ENCODE assay signal across 9 mouse cellular contexts in genomic region chr6:5858901-5859598, GRCm38 (mm10).
DNase-seq lines count a peak whose midpoint lies in the region; ATAC-seq lines count a peak whose summit lies in the region.
"Had no signal": no experiment of that assay in that cellular context is flagged by ENCODE, and none has a peak within 500 bp of the region (broad histone marks: within the 10 kb centered on the region; RNA-seq: fewer than 3 reads in every experiment).

No protein-coding gene starts in this region.

- ATAC-seq in forebrain, embryonic 15.5 days (replicated peaks) = peak; percentile 49; the same call in 1 of the 2 replicates
- no peak; the same call in 1 of the 2 replicates for ATAC-seq in liver, embryonic 11.5 days (replicated peaks; ENCODE audit: low FRiP score)
- no peak for ATAC-seq in stomach, embryonic 16.5 days (ENCODE audit: insufficient read depth, low FRiP score)
- ATAC-seq in frontal cortex, adult (ENCODE audit: low TSS enrichment) = no peak
- ATAC-seq: activated CD4-positive, CD25-positive, alpha-beta regulatory T cell, adult 4 months had no signal

- no peaks in the 10 kb centered on the region for H3K9me3 ChIP-seq in forebrain, embryonic 15.5 days
- no peaks in the 10 kb centered on the region for H3K9me3 ChIP-seq in liver, embryonic 11.5 days (ENCODE audit: control insufficient read depth, low read length)
- H3K9me3 ChIP-seq in stomach, embryonic 16.5 days (replicated peaks; ENCODE audit: control insufficient read depth, low read length) = no peaks in the 10 kb centered on the region

- no peak overlapping the region for H3K27ac ChIP-seq in forebrain, embryonic 15.5 days (replicated peaks)
- no peak overlapping the region for H3K27ac ChIP-seq in liver, embryonic 11.5 days (ENCODE audit: low read depth, low read length)
- H3K27ac ChIP-seq in stomach, embryonic 16.5 days (ENCODE audit: low read length) = no peak overlapping the region
- H3K27ac ChIP-seq: macrophage had no signal

- 67% methylated on average over 20 of the region's 20 CpGs for WGBS in forebrain, embryonic 15.5 days
- 61% methylated on average over 20 of the region's 20 CpGs for WGBS in liver, embryonic 11.5 days
- WGBS in stomach, embryonic 16.5 days = 48% methylated on average over 20 of the region's 20 CpGs

- no peaks in the 10 kb centered on the region for H3K27me3 ChIP-seq in forebrain, embryonic 15.5 days
- H3K27me3 ChIP-seq in liver, embryonic 11.5 days (replicated peaks; ENCODE audit: control insufficient read depth, insufficient read depth, low read length) = no peaks in the 10 kb centered on the region
- H3K27me3 ChIP-seq in stomach, embryonic 16.5 days (ENCODE audit: control insufficient read depth, insufficient read depth, low read length) = no peaks in the 10 kb centered on the region

- no peak overlapping the region for H3K4me2 ChIP-seq in forebrain, embryonic 15.5 days (replicated peaks)
- H3K4me2 ChIP-seq in liver, embryonic 11.5 days = peak overlapping the region; percentile 4; the same call in 1 of the 2 replicates
- peak overlapping the region; percentile 33 for H3K4me2 ChIP-seq in stomach, embryonic 16.5 days (ENCODE audit: low read depth, low read length)

- H3K4me3 ChIP-seq in forebrain, embryonic 15.5 days = no peak overlapping the region
- H3K4me3 ChIP-seq in liver, embryonic 11.5 days (ENCODE audit: low read depth, low read length) = no peak overlapping the region
- 0 out of 2 replicates have a peak overlapping the region, but pooled peaks have one; percentile 10 for H3K4me3 ChIP-seq in stomach, embryonic 16.5 days (replicated peaks; ENCODE audit: low read length)

- no peaks in the 10 kb centered on the region for H3K36me3 ChIP-seq in forebrain, embryonic 15.5 days
- H3K36me3 ChIP-seq in liver, embryonic 11.5 days (ENCODE audit: control insufficient read depth, insufficient read depth, low read length) = no peaks in the 10 kb centered on the region
- no peaks in the 10 kb centered on the region for H3K36me3 ChIP-seq in stomach, embryonic 16.5 days (ENCODE audit: control insufficient read depth, insufficient read depth, low read length)

- H3K4me1 ChIP-seq in forebrain, embryonic 15.5 days = peaks cover 10% of the 10 kb centered on the region
- H3K4me1 ChIP-seq in liver, embryonic 11.5 days (replicated peaks; ENCODE audit: control insufficient read depth, insufficient read depth, low read length) = no peaks in the 10 kb centered on the region
- H3K4me1 ChIP-seq in stomach, embryonic 16.5 days (ENCODE audit: control insufficient read depth, insufficient read depth, low read length) = peaks cover 5% of the 10 kb centered on the region

- H3K9ac ChIP-seq in forebrain, embryonic 15.5 days (replicated peaks) = no peak overlapping the region
- no peak overlapping the region for H3K9ac ChIP-seq in liver, embryonic 11.5 days (ENCODE audit: low read depth, low read length)
- no peak overlapping the region for H3K9ac ChIP-seq in stomach, embryonic 16.5 days (ENCODE audit: low read length)

- DNase-seq in ovary, postnatal 36 days (ENCODE audit: low spot score) = peak; percentile 12
- no peak for DNase-seq in ovary, adult 18-20 months (ENCODE audit: low spot score)
- no peak for DNase-seq in liver, embryonic 11.5 days (ENCODE audit: low spot score)
- no peak for DNase-seq in cerebellum, adult 18-20 months
